Mouse (Mus musculus): ENCODE measurements around the gene Tsr2.

DNA sequence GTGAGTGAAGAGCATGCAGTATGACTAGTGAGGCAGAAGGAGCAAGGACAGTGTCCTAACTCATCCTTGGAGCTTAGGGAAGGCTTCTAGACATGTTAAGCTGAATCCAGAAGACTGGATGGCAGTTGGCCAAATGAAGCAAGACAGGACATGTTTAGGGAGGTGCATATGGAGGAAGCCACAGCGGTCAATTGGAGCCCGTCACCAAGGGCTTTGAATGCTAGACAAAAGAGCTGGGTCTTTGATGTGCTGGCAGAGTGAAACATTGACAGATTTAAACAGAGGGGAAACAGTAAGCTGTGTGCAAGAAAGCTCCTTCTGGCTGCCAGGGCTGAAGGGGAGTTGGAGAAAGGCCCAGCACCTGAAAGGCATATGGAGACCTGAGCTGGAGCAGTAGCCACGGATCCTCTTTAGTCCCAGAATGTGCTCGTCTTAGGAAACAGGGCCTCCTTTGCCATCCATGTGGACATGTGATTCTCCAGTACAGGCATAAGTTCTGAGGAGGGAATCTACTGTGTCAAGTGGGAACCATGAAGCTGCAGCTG is 19.3 kb downstream of the Tsr2 start:
- no peak for TF ChIP-seq CTCF (IDR thresholded peaks at IDR 0.05; ENCODE audit: control insufficient read depth, insufficient read depth, insufficient replicate concordance, low read depth, low read length)
- no peak for TF ChIP-seq POLR2A (IDR thresholded peaks at IDR 0.05; ENCODE audit: control insufficient read depth, low read depth, low read length)

All from testis, adult 2 months (tissue).